Mouse (Mus musculus) megakaryocyte, embryonic 14.5 days (primary cell): ENCODE results near the gene Gp1ba.

Experiments
- FLI1 ChIP-seq: IDR thresholded peaks from 2 replicates; pipeline ENCODE4 v1.6.1; 2012; ENCODE audit warnings: low read length, inconsistent platforms, mixed read lengths
- GATA1 ChIP-seq: IDR thresholded peaks from 3 replicates; pipeline ENCODE4 v1.6.1; 2012; ENCODE audit warnings: mixed read lengths, low read length, inconsistent platforms, borderline replicate concordance

DNA sequence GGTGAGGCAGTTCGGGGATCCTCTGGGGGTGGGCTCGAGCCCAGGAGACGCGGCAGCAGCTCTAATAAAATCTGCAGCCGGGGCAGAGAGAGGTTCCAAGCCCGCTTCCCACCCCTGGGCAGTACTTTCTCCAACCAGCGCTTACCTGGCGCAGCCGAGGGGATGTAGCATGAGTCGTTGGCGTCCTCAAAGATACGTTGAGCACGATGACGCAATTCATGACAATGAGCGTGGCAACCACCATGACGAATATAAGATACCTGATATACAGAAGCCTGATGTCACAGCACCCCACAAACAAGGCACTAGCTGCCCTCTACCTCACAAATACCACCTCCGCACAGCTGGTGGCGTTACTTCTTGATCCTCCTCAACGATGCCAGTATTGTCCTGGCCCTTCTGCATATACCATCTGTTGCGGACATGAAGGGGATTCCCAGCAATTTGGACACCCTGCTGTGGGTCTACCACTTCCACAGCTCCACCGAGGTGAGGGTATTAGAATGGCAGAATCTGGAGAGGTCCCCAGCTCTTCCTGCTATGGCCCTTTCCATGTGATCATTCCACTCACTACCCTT is 23.3 kb upstream of the Gp1ba start, which contains the start of gene 4930544D05Rik:
- TF ChIP-seq GATA1 = no peak
- TF ChIP-seq FLI1 = no peak
